Mouse (Mus musculus) kidney, adult 18-20 months (tissue): ENCODE results near the gene Osm.

Source experiments
- DNase-seq: peaks from one replicate; pipeline ENCODE4 v3.0.0; 2021

Gene Osm

GRCm38 (mm10) chr11:4216248-4217000 lies 19.8 kb upstream of the Osm start:
- peak; percentile 77 for DNase-seq

- DNase-seq = peak; percentile 96
Measured at GRCm38 (mm10) chr11:4217914-4218629, 18.1 kb upstream of the Osm start, which contains the start of gene Castor1. Castor1 (plus strand) TSS chr11:4218225.

GRCm38 (mm10) chr11:4218637-4219036 lies 17.6 kb upstream of the Osm start:
- DNase-seq = no peak

GRCm38 (mm10) chr11:4219317-4219751 lies 16.9 kb upstream of the Osm start:
- peak; percentile 88 for DNase-seq

GRCm38 (mm10) chr11:4219908-4220307 lies 16.3 kb upstream of the Osm start:
- DNase-seq = no peak

- peak; percentile 86 for DNase-seq
Measured at GRCm38 (mm10) chr11:4220443-4221400, 15.5 kb upstream of the Osm start.

GRCm38 (mm10) chr11:4222046-4222950 lies 13.9 kb upstream of the Osm start:
- DNase-seq = no peak

- DNase-seq = no peak
Measured at GRCm38 (mm10) chr11:4223393-4224188, 12.6 kb upstream of the Osm start.

- DNase-seq = no peak
Measured at GRCm38 (mm10) chr11:4224223-4224622, 12.0 kb upstream of the Osm start.

- DNase-seq = no peak
Measured at GRCm38 (mm10) chr11:4226569-4227325, 9.5 kb upstream of the Osm start.

- no peak for DNase-seq
Measured at GRCm38 (mm10) chr11:4228463-4228862, 7.8 kb upstream of the Osm start.

- DNase-seq = no peak
Measured at GRCm38 (mm10) chr11:4229841-4230240, 6.4 kb upstream of the Osm start.

- no peak for DNase-seq
Measured at GRCm38 (mm10) chr11:4231435-4231834, 4.8 kb upstream of the Osm start.

GRCm38 (mm10) chr11:4232644-4233043 lies 3.6 kb upstream of the Osm start:
- no peak for DNase-seq

GRCm38 (mm10) chr11:4235052-4235655 lies 1.1 kb upstream of the Osm start:
- no peak for DNase-seq

- no peak for DNase-seq
Measured at GRCm38 (mm10) chr11:4236546-4237067, 387 bp downstream of the Osm start.

- DNase-seq = no peak
Measured at GRCm38 (mm10) chr11:4237389-4237912, 1.2 kb downstream of the Osm start.

- DNase-seq = no peak
Measured at GRCm38 (mm10) chr11:4238167-4238566, 1.9 kb downstream of the Osm start.

GRCm38 (mm10) chr11:4239691-4240090 lies 3.5 kb downstream of the Osm start:
- DNase-seq = no peak
